Mouse (Mus musculus): ENCODE results near the gene Olfr707. TPM values are rescaled to one million over a fixed set of nuclear protein-coding genes. Genes with fewer than 3 reads are reported as not detected.
"Not testable (repeated sequence)": the region's sequence is repeated elsewhere in the genome, so short reads cannot be mapped to it uniquely, and the experiment has no call there.

Olfr707 gene
- not detected for total RNA-seq (2022)

DNA sequence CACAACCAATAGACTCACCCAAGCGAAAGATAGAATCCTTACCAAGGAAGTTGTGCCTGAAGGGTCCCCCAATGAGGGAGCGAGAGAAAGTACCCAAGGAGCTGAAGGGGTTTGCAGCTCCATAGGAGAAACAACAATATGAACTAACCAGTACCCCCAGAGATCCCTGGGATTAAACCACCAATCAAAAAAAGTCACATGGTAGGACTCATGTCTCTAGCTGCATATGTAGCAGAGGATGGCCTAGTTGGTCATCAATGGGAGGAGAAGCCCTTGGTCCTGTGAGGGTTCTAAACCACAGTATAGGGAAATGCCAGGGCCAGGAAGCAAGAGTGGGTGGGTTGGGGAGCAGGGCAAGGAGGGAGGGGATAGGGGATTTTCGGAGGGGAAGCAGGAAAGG lies at the start of gene Olfr707:
Gene Olfr707, minus strand, starts transcription at position 101 of the 400 bp plus-strand sequence.
- DNase-seq (ENCODE audit: low spot score in 2 of 2) = not testable (repeated sequence)

DNA sequence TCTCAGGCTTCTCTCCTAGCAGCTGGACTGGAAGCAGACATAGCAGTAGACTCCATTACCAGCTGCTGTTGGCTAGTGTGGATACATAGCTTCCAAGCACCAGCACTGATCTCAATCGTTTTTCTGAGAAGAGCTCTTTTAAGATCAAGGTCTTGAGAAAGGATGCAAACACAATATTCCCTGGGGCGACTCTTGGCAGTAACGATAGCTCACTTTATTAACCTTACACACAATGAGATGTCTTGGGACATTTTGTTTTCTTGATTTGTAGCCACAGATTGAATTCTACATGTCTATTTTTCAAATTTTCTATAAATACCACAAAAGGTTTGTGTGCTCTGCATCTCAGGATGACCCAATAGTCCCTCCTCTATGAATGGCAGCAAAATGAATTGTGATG lies 47.2 kb upstream of the Olfr707 start, which contains the start of gene Olfr710:
Gene Olfr710, minus strand, starts transcription at position 101 of the 400 bp plus-strand sequence.
- no peak for DNase-seq (ENCODE audit: low spot score in 2 of 2)

DNA sequence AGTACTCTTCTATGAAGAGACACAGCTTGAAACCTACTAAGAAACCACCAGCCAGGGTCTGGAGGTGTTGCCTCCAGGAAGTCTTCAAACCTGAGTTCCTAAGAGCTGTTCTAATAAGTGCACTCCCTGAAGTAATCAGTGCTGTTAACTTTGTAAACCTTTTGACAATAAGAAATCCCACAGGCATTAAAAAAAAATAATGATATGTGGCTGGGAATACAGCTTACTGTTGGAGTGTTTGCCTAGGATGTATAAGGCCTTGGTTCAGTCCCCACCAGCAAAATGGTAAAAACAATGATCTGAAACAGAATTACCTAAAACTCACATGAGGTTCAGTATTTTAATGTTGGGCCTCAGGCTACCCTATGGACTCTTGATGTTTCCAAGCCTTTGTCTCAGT lies 31.1 kb upstream of the Olfr707 start, which contains the start of gene Olfr709-ps1:
Gene Olfr709-ps1, minus strand, starts transcription at position 101 of the 400 bp plus-strand sequence.
- DNase-seq (ENCODE audit: low spot score in 2 of 2) = no peak

DNA sequence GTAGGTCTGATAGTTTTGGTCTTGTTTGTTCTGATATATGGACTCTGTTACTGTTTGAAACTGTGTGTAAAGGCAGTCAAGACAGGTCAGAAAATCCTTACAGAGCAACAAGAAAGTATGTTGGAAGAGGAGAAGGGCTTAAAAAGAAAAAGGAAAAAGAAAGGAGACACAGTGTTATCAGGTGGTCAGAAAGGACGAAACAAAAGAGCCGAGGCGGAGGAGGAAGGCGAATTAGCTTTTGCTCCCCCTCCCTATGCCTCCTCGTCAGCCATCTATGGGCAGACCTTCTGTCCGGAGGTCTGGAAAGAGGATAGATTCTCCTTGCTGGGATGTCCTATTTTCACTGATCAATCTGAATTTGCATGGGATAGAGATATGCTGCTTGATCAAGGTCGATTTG lies 19.9 kb upstream of the Olfr707 start:
- DNase-seq (ENCODE audit: low spot score in 2 of 2) = not testable (repeated sequence)

DNA sequence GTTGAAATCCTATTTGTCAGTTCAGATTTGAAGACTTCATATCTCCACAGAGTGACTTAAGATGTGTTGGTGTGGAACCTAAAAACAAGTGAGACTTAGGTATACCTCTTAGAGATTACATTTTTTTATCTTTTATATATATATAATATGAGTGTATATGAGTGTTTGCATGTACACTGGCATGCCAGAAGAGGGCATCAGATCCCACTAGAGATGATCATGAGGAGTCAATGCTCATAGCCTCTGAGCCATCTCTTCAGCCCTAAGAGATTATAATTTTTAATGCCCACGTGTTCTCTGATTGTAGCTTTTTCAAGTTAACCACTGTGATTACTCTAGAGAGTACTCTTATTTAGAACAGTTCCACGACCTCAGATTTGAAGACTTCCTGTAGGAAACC lies 6.6 kb upstream of the Olfr707 start, which contains the start of gene Olfr1532-ps1:
Gene Olfr1532-ps1, plus strand, starts transcription at position 326 of the 400 bp plus-strand sequence.
- no peak for DNase-seq (ENCODE audit: low spot score in 2 of 2)

DNA sequence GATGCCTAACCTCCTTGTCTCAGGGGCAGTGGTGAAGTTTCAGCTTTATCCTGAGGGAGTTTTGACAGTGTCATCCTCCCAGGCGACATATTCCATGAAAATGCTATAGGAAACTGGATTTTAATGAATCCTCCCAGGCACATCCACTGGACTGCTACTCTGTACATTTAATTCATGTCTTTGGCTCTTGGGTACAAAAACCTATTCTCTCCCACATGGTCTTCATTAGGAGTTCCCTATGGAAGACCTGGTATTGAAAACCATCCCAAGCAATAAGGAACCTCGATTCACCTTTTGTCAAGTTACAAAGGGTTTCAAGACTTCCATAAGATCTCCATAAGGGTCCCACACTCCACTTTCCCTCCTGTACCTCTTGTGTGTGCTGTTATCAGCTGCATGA lies 13.0 kb downstream of the Olfr707 start, which contains the start of gene Olfr706:
Gene Olfr706, minus strand, starts transcription at position 101 of the 400 bp plus-strand sequence.
- no peak for DNase-seq (ENCODE audit: low spot score in 2 of 2)

DNA sequence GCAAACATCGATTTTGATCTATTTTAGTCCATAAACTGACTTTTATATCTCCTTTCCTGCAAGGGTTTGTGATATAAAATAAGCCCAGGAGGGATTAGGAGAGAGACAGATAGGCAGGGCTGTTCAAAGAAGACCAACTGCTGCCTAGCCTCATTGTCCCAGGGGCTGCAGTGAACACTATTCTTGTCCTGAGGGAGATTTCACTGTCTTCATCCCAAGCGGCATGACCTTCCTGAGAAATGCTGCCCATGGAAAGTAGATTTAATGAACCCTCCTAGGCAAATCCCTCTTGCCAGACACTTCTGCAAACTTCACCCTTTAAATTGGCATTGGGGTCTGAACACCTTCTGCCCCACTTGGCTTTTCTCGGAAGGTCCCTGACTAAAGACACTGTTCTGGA lies 24.2 kb downstream of the Olfr707 start, which contains the start of gene Olfr705:
Gene Olfr705, minus strand, starts transcription at position 101 of the 400 bp plus-strand sequence.
- DNase-seq (ENCODE audit: low spot score in 2 of 2) = no peak

DNA sequence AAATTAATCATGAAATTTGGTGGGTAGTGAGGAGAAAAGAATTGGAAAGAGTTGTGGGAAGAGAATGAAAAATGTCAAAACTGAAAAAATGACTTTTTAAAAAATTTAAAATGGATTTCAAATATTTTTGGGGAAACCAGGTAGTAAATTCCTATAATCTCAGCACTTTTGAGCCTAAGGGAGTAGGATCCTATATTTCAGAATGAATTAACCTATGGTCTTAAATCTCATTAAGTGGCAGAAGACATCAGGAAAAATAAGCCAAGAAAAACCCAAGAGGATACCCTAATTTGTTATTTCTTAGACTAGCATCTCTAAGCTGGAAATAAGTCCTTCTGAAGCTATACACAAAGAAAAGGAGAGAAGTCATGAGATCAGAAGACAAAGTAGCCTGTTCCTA lies 38.2 kb downstream of the Olfr707 start, which contains the start of gene Olfr704:
Gene Olfr704, plus strand, starts transcription at position 301 of the 400 bp plus-strand sequence.
- no peak for DNase-seq (ENCODE audit: low spot score in 2 of 2)

DNA sequence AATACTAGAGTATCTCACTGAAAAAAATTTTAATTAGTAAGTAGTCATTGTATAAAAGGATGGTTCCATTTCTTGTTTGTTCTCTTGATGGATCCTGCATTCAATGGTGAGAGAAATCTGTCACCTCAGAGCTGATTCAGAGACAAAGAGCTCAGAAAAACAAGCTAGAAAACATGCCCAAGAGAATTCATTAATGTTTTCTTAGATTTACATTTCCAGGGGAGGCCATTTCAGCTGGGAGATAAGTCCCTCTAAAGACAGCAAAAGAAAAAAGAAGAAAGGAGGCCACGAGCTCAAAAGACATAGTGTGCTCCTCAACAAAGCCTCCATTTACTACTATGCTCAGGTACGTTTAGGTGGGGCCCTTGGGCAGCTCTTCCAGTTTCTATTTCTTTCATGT lies 58.0 kb downstream of the Olfr707 start, which contains the start of gene Olfr703:
Gene Olfr703, plus strand, starts transcription at position 301 of the 400 bp plus-strand sequence.
- no peak for DNase-seq (ENCODE audit: low spot score in 2 of 2)

Other genes starting within 250 kb of the Olfr707 start
- not detected for gene Olfr693, start 220.7 kb downstream of the Olfr707 start, total RNA-seq (2022)
- not detected for gene Olfr694, start 209.4 kb downstream of the Olfr707 start, total RNA-seq (2022)
- not detected for gene Olfr695, start 184.8 kb downstream of the Olfr707 start, total RNA-seq (2022)
- gene Olfr697, start 158.8 kb downstream of the Olfr707 start, total RNA-seq (2022) = not detected
- not detected for gene Olfr698, start 145.8 kb downstream of the Olfr707 start, total RNA-seq (2022)
- gene Olfr699, start 108.0 kb downstream of the Olfr707 start, total RNA-seq (2022) = not detected
- gene Olfr700, start 92.4 kb downstream of the Olfr707 start, total RNA-seq (2022) = not detected
- gene Olfr701, start 87.1 kb downstream of the Olfr707 start, total RNA-seq (2022) = not detected
- not detected for gene Olfr702, start 67.3 kb downstream of the Olfr707 start, total RNA-seq (2022)
- not detected for gene Olfr703, start 57.9 kb downstream of the Olfr707 start, total RNA-seq (2022)
- not detected for gene Olfr704, start 38.1 kb downstream of the Olfr707 start, total RNA-seq (2022)
- gene Olfr705, start 24.4 kb downstream of the Olfr707 start, total RNA-seq (2022) = not detected
- not detected for gene Olfr706, start 13.1 kb downstream of the Olfr707 start, total RNA-seq (2022)
- gene Olfr1532-ps1, start 6.8 kb upstream of the Olfr707 start, total RNA-seq (2022) = not detected
- gene Olfr709-ps1, start 31.0 kb upstream of the Olfr707 start, total RNA-seq (2022) = not detected
- not detected for gene Olfr710, start 47.1 kb upstream of the Olfr707 start, total RNA-seq (2022)
- not detected for gene Olfr6, start 62.7 kb upstream of the Olfr707 start, total RNA-seq (2022)
- gene Olfr711, start 74.2 kb upstream of the Olfr707 start, total RNA-seq (2022) = not detected
- gene Olfr2, start 104.8 kb upstream of the Olfr707 start, total RNA-seq (2022) = not detected
- gene Olfr713, start 129.9 kb upstream of the Olfr707 start, total RNA-seq (2022) = not detected
- not detected for gene Olfr714, start 169.7 kb upstream of the Olfr707 start, total RNA-seq (2022)
- not detected for gene Olfr17, start 192.0 kb upstream of the Olfr707 start, total RNA-seq (2022)
- gene Olfr715b, start 209.1 kb upstream of the Olfr707 start, total RNA-seq (2022) = not detected
- not detected for gene Olfr715, start 229.8 kb upstream of the Olfr707 start, total RNA-seq (2022)
- not detected for gene Olfr716, start 237.1 kb upstream of the Olfr707 start, total RNA-seq (2022)